Mouse (Mus musculus) CD4-positive naive resting alpha-beta T cell, adult 57 days (primary cell): Measurements from ENCODE around the gene Ankrd36. TPM values are rescaled to one million over a fixed set of nuclear protein-coding genes. Genes with fewer than 3 reads are reported as not detected.

Experiments used
- total RNA-seq: library from RNA; stranded (reverse); gene quantifications from one replicate; pipeline ENCODE4 v1.2.4, GENCODE M21; 2023

Gene Ankrd36
- not detected for total RNA-seq

GRCm38 (mm10) chr11:5569474-5569873, at the start of gene Ankrd36:
TSS of gene Ankrd36 (plus strand) at chr11:5569684.

DNA sequence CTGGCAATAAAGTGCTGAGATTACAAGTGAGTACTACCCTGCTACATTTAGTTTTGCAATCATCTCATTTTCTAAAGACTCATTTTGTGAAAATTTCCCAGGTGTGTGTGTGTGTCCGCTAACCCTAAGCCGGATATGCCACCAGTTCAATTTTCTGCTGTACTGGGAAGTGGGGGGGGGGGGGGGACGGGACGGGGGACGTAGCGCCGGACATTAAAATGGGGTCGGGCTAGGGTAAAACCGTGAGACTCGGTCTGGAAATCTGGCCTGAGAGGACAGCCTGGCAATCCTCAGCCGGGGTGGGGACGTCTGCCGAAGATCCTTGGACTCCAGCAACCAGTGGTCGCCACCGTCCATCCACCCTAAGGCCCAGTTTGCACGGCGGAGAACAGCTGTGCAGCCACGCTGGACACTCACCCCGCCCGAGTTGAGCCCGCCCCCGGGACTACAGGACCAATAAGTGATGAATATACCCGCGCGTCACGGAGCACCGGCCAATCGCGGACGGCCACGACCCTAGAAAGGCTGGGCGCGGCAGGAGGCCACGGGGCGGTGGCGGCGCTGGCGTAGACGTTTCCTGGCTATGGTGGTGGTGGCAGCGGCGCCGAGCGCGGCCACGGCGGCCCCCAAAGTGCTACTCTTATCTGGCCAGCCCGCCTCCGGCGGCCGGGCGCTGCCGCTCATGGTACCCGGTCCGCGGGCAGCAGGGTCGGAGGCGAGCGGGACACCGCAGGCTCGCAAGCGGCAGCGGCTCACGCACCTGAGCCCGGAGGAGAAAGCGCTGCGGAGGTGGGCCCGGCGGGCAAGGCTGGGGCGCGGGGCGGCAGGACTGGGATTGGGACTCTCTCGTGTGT, 48.8 kb upstream of the Ankrd36 start, which contains the start of gene Xbp1:
Gene Xbp1 (plus strand): TSS at position 248 of the 854 bp plus-strand sequence.

DNA sequence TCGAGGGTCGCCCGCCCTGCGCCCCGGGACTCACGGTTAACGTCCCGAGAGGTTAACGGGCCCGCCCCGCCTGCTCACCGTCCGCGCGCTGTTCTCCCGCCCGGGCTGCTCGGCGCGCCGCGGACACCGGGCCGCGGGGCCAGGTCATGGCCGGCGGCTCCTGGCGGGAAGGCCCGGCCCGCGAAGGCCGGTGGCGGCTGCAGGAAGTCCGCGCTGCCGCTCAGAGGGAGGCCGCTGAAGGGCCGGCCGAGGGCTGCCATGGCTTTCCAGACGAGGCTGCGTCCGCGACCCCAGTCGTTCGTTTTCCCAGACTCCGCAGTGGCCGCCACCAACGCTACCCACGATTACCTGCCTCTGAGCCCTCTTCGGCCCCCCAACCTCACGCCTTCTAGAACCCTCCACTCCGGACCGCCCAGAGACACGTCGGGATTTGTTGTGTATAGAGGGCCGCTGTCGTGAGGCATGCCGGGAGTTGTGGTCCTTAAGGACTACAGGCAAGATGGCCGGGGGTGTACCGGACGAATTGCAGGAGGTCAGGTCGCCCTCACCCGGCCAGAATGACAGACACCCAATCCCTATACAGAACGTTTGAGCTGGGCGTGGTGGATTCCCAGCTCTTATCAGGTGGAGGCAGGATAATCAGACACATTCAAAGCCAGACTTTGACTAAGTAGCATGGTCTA, 27.5 kb upstream of the Ankrd36 start, which contains the start of gene Ccdc117:
Gene Ccdc117 (minus strand): TSS at position 389 of the 683 bp plus-strand sequence.

DNA sequence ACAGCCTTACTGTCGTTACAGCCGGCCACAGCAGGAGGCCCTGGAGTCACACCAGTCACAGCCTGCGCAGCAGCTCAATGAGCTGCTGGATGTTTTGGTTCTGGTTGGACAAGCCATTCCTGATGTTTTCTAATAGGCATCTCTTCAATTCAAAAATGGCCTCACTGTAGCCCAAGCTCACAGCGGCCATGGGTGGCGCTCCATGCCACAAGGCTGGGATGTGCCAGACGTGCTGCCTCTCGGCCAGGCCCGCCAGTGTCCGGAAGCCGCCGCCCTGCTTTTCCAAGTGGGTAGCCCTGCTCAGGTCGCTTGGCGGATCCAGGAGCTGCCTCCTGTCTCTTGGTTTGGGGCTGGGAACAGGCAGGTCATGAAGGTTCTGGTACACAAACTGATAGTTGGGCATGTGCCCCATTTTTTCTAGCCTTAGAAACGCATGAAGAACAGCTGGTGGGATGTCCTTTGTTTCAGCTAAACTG, 146.2 kb downstream of the Ankrd36 start, which contains the start of gene Mrps24:
Gene Mrps24 (minus strand): TSS at position 51 of the 476 bp plus-strand sequence.

Other genes starting within 250 kb of the Ankrd36 start
- gene Znrf3, start 124.8 kb upstream of the Ankrd36 start, total RNA-seq = 78.9 TPM
- 176 TPM for gene Xbp1, start 49.0 kb upstream of the Ankrd36 start, total RNA-seq
- 53.2 TPM for gene Ccdc117, start 27.5 kb upstream of the Ankrd36 start, total RNA-seq
- gene Mrps24, start 146.0 kb downstream of the Ankrd36 start, total RNA-seq = 64.1 TPM
- 30.3 TPM for gene Urgcp, start 192.7 kb downstream of the Ankrd36 start, total RNA-seq
- 108 TPM for gene Dbnl, start 218.8 kb downstream of the Ankrd36 start, total RNA-seq
- not detected for gene Pgam2, start 234.0 kb downstream of the Ankrd36 start, total RNA-seq